Mouse (Mus musculus): ENCODE data around the gene Midn. TPM values are rescaled to one million over a fixed set of nuclear protein-coding genes. Genes with fewer than 3 reads are reported as not detected.

Gene Midn
- total and polyA plus RNA-seq, 3 experiments: 8.1 to 26.7 TPM; not detected in 1

- no peaks in the 10 kb centered on the region for H3K9me3 ChIP-seq (replicated peaks; ENCODE audit: insufficient read depth, low read length)
- no peaks in the 10 kb centered on the region for H3K4me1 ChIP-seq (ENCODE audit: control insufficient read depth in 1 of 2, insufficient read depth in 2 of 2, low read length in 2 of 2)
- H3K36me3 ChIP-seq (ENCODE audit: control insufficient read depth in 1 of 2, insufficient read depth in 2 of 2, low read length in 2 of 2): no peaks in the 10 kb centered on the region; a peak in 1 of 4 replicates
- no peak overlapping the region for H3K4me3 ChIP-seq (ENCODE audit: control insufficient read depth in 1 of 2, insufficient read depth in 1 of 2, low read depth in 2 of 2, low read length in 2 of 2)
- no peaks in the 10 kb centered on the region for H3K27me3 ChIP-seq (ENCODE audit: control insufficient read depth in 1 of 2, insufficient read depth in 2 of 2, low read length in 2 of 2)
- no peaks in the 10 kb centered on the region; the same call in 1 of the 2 replicates for H3K79me2 ChIP-seq (ENCODE audit: control insufficient read depth, insufficient read depth, low read length, poor library complexity)
- no peak overlapping the region for H3K27ac ChIP-seq (ENCODE audit: control insufficient read depth, low read depth, low read length)
- H3K9ac ChIP-seq (ENCODE audit: control insufficient read depth, low read depth, low read length, poor library complexity, severe bottlenecking): no peak overlapping the region
- no peak for DNase-seq (ENCODE audit: low read depth, low spot score)
- TF ChIP-seq UBTF (IDR thresholded peaks at IDR 0.05; ENCODE audit: borderline replicate concordance, insufficient read depth, low read depth, low read length): no peak
- TF ChIP-seq MYB (IDR thresholded peaks at IDR 0.05; ENCODE audit: low read depth, low read length): no peak
- TF ChIP-seq JUND (IDR thresholded peaks at IDR 0.05; ENCODE audit: low read depth, low read length): no peak
- no peak for TF ChIP-seq BHLHE40 (IDR thresholded peaks at IDR 0.05; ENCODE audit: borderline replicate concordance, low read depth, low read length)
- no peak for TF ChIP-seq ELF1 (IDR thresholded peaks at IDR 0.05; ENCODE audit: low read depth, low read length)
- TF ChIP-seq POLR2A (IDR thresholded peaks at IDR 0.05; ENCODE audit: control insufficient read depth in 1 of 2, insufficient read depth in 1 of 2, low read depth in 1 of 2, low read length in 2 of 2, poor library complexity in 1 of 2): no peak; a peak in 1 of 4 replicates
These were observed 17.6 kb upstream of the Midn start for GRCm38 (mm10) chr10:80130403-80131031.

- Histone ChIP-seq H3K9ac (ENCODE audit: control insufficient read depth, low read depth, low read length, poor library complexity, severe bottlenecking) (no peak overlapping the region), H3K27me3 (ENCODE audit: control insufficient read depth in 1 of 2, insufficient read depth in 2 of 2, low read length in 2 of 2) (no peaks in the 10 kb centered on the region), H3K9me3 (replicated peaks; ENCODE audit: insufficient read depth, low read length) (no peaks in the 10 kb centered on the region), H3K79me2 (ENCODE audit: control insufficient read depth, insufficient read depth, low read length, poor library complexity) (no peaks in the 10 kb centered on the region), H3K4me3 (ENCODE audit: control insufficient read depth in 1 of 2, insufficient read depth in 1 of 2, low read depth in 2 of 2, low read length in 2 of 2) (no peak overlapping the region), H3K36me3 (ENCODE audit: control insufficient read depth in 1 of 2, insufficient read depth in 2 of 2, low read length in 2 of 2) (no peaks in the 10 kb centered on the region), H3K4me1 (ENCODE audit: control insufficient read depth in 1 of 2, insufficient read depth in 2 of 2, low read length in 2 of 2) (no peaks in the 10 kb centered on the region), H3K27ac (ENCODE audit: control insufficient read depth, low read depth, low read length) (no peak overlapping the region)
- TF ChIP-seq POLR2AphosphoS5 (IDR thresholded peaks at IDR 0.05; ENCODE audit: borderline replicate concordance, low read depth, low read length): peak; percentile 19; the same call in 1 of the 2 replicates
- TF ChIP-seq GATA1 (IDR thresholded peaks at IDR 0.05; ENCODE audit: low read depth, low read length): no peak
- no peak for DNase-seq (ENCODE audit: low read depth, low spot score)
These were observed 16.6 kb upstream of the Midn start for GRCm38 (mm10) chr10:80131316-80131951.

- H3K27ac ChIP-seq (ENCODE audit: control insufficient read depth, low read depth, low read length): no peak overlapping the region
- H3K27me3 ChIP-seq (ENCODE audit: control insufficient read depth in 1 of 2, insufficient read depth in 2 of 2, low read length in 2 of 2): no peaks in the 10 kb centered on the region
- H3K4me3 ChIP-seq (ENCODE audit: control insufficient read depth in 1 of 2, insufficient read depth in 1 of 2, low read depth in 2 of 2, low read length in 2 of 2): no peak overlapping the region
- no peaks in the 10 kb centered on the region for H3K79me2 ChIP-seq (ENCODE audit: control insufficient read depth, insufficient read depth, low read length, poor library complexity)
- DNase-seq (ENCODE audit: low read depth, low spot score): no peak
- H3K4me1 ChIP-seq (ENCODE audit: control insufficient read depth in 1 of 2, insufficient read depth in 2 of 2, low read length in 2 of 2): no peaks in the 10 kb centered on the region
- no peak for TF ChIP-seq KAT2A (conservative IDR thresholded peaks at IDR 0.05; ENCODE audit: low read depth, low read length)
- TF ChIP-seq SIN3A (IDR thresholded peaks at IDR 0.05; ENCODE audit: low read length): no peak
- no peak for TF ChIP-seq TCF12 (IDR thresholded peaks at IDR 0.05; ENCODE audit: low read depth, low read length)
- no peak for TF ChIP-seq HCFC1 (IDR thresholded peaks at IDR 0.05; ENCODE audit: low read depth, low read length)
- no peak for TF ChIP-seq MAX (IDR thresholded peaks at IDR 0.05; ENCODE audit: low read length)
- no peak for TF ChIP-seq MYB (IDR thresholded peaks at IDR 0.05; ENCODE audit: low read depth, low read length)
- no peak for TF ChIP-seq RAD21 (IDR thresholded peaks at IDR 0.05; ENCODE audit: low read depth, low read length)
- TF ChIP-seq UBTF (IDR thresholded peaks at IDR 0.05; ENCODE audit: borderline replicate concordance, insufficient read depth, low read depth, low read length): no peak
- no peak for TF ChIP-seq MEF2A (IDR thresholded peaks at IDR 0.05; ENCODE audit: extremely low read depth, insufficient replicate concordance, low read depth, low read length, poor library complexity, severe bottlenecking)
- no peak for TF ChIP-seq NELFE (IDR thresholded peaks at IDR 0.05; ENCODE audit: low read depth, low read length)
- TF ChIP-seq NRF1 (IDR thresholded peaks at IDR 0.05; ENCODE audit: insufficient read depth, low read depth, low read length, poor library complexity, severe bottlenecking): no peak
- TF ChIP-seq MXI1 (IDR thresholded peaks at IDR 0.05; ENCODE audit: low read depth, low read length): no peak
- no peak for TF ChIP-seq BHLHE40 (IDR thresholded peaks at IDR 0.05; ENCODE audit: borderline replicate concordance, low read depth, low read length)
- TF ChIP-seq MYC (IDR thresholded peaks at IDR 0.05; ENCODE audit: low read depth, low read length): no peak
- TF ChIP-seq RCOR1 (IDR thresholded peaks at IDR 0.05; ENCODE audit: low read depth, low read length): no peak
- TF ChIP-seq EP300 (IDR thresholded peaks at IDR 0.05; ENCODE audit: low read depth in 1 of 2, low read length in 2 of 2): no peak
- TF ChIP-seq E2F4 (IDR thresholded peaks at IDR 0.05; ENCODE audit: borderline replicate concordance, low read depth, low read length): no peak
- no peak for TF ChIP-seq CTCF (IDR thresholded peaks at IDR 0.05 in 2 of 3, conservative IDR thresholded peaks at IDR 0.05 in 1 of 3; ENCODE audit: control insufficient read depth in 1 of 3, insufficient read depth in 1 of 3, low read depth in 2 of 3, low read length in 3 of 3, poor library complexity in 1 of 3, severe bottlenecking in 1 of 3)
- H3K36me3 ChIP-seq (ENCODE audit: control insufficient read depth in 1 of 2, insufficient read depth in 2 of 2, low read length in 2 of 2): no peaks in the 10 kb centered on the region
- no peak overlapping the region for H3K9ac ChIP-seq (ENCODE audit: control insufficient read depth, low read depth, low read length, poor library complexity, severe bottlenecking)
- no peaks in the 10 kb centered on the region for H3K9me3 ChIP-seq (replicated peaks; ENCODE audit: insufficient read depth, low read length)
These were observed 16.1 kb upstream of the Midn start for GRCm38 (mm10) chr10:80131952-80132350.

Measured in MEL (cell line).